Mouse (Mus musculus): Measurements from ENCODE around the gene Sipa1l2.

Sipa1l2 gene

DNA sequence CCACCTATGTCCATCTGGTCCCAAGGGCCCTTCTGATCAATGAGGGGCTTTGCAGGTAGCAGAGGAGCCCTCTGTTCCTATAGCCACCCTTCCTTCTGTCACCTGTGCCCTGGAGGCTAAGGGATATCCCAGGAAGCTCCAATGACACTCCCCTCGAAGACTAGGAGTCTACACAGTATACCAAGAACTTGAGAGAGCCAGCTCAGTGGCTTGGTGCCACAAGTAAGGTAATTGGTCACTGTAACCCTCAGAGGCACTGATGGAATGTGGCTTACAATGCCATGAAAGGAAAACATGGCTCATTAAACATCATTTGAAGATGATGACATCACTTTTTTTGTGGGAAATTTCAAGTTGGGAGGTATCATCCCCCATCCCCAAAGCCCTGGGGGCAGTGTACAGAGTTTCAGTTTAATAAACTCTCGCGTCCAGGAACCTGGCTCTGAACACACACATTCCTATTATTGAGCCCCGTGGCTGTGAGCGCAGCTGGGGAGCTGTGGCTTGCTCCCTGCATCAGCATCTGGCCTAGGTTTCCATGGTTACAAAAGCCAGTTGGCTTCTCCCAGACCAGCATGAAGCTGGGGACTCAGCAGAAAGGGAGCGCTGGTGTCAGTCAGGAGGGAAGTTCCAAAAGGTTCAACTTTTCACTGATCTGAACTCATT lies 104.3 kb downstream of the Sipa1l2 start:
- no peak for DNase-seq (ENCODE audit: low spot score in 2 of 2)

DNA sequence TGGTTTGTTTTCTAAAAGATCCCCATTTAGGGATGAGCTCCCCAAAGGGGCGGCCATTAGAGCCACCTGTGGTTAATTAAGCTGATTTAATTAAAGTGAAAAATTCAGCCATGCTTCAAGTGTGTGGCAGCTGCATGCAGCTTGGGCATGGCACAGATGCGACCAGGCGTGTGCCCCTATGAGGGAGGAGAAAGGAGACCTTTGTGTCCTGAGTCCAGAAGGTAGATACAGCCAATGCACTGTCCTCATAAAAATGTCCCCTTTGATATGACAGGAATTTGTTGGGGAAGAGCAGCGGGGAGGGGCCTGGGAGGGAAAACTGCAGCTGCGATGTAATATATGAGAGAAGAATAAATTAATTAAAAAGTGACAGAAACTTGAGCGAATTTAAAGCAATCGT lies 106.7 kb downstream of the Sipa1l2 start:
- DNase-seq (ENCODE audit: low spot score in 2 of 2) = no peak

DNA sequence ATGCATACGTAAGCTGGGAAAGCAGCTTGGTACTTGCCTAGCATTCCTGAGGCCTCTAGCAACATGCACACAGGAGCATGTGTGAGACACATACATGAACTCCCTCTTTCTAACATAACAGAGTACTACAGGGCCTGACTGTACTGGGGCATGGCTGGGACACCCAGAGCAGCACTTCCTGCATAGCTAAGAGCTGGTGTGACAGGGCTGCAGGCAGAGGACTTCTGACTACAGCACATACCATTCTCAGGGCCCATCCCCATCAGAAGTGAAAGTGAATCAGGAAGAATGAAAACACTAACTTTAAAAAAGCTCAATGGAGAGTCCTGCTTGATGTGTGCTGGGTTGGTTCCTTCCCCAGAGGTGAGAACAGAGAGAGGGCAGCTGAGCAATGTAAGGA lies 108.1 kb downstream of the Sipa1l2 start:
- DNase-seq (ENCODE audit: low spot score in 2 of 2) = peak in 1 of 2 experiments; percentile 44

DNA sequence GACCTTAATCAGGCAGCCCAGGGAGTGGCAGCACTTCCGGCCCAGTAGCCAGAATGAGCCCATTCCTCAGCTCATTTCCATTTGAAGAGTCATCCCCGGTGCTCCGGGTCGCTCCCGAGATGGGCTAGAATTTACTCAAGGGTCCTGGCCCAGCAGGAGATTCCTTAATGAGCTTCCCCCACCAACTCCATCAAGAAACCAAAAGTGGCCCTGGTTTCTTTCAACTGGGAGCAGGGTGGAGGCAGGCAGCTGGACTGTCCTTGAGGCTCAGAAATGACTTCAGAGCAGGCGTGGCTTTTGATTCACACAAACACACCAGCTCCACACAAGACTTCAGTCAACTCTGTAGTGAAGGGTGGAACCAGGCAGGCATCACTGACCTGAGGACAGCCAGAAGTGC lies 109.0 kb downstream of the Sipa1l2 start:
- no peak for DNase-seq (ENCODE audit: low spot score in 2 of 2)

DNA sequence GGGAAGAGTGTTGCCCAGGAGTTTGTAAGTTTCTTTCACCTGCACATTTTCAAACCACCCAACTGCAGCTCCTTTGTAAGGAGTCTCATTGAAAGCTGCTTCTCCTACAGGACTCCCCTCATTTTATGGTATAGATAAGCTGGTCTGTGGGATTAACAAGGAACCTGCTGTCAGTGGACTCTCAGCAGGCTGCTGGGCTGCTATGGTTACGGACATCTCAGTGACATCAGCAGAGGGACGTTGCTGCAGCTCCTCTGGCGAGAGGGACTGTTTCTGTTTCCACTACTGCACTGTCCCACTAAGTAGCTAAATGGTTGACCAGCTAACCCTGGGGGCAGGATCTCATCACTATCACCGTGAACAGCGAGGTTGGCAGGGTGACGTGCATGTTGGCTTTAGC lies 120.6 kb downstream of the Sipa1l2 start:
- DNase-seq (ENCODE audit: low spot score in 2 of 2) = no peak

DNA sequence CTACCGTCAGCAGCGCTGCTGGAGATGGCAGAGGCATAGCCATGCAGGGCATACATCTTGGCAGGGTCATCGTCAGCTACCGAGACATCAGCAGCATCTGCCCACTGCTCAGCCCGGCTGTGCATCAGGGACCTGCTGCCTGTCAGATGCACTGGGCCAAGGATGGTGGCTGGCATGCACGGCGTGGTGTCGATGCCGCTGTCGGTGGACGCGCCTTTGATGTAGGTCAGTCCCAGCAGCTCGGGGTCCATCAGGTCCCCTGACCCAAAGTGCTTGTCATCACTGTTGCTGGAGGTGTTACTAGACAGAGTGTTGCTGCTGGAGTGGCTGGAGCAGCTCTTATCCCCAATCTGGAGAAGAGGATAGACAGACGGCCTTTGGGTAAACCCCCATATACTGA lies 122.1 kb downstream of the Sipa1l2 start:
- DNase-seq (ENCODE audit: low spot score in 2 of 2) = no peak

DNA sequence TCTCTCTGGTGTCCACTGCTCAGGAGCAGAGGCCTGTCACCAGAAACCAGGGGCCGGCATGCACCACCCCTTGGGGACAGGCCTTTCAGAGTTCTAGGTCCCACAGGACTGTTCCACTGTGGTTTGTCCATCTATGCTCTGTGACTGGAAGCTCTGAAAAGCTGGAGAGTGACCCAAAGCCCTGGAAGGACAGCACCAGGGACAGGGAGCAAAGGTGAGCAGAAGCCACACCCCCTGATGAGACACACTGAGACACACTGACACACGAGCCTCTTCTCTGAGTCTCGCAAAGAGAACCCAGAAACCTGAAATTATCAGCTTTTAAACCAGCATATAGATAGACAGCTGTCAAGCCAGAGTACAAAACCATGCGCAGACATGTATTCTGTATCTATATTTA lies 123.4 kb downstream of the Sipa1l2 start:
- no peak for DNase-seq (ENCODE audit: low spot score in 2 of 2)

DNA sequence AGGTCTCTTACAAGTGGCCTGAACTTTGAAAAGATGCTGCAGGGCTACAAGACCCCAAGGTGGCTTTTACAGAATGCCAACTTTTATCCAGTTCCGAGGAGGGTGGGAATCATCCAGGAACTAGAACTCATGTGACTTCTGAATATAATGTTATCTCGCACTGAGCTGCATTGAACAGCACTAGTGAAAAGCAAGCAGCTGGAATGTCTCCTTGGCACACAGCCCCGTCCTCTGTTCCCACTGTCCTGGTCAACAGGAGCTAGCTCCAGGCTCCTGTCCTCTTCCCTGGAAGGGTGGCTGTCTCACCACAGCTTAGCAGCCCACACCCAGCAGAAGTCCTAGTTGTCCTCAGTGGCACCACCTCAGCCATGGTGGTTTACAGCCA lies 124.4 kb downstream of the Sipa1l2 start:
- no peak for DNase-seq (ENCODE audit: low spot score in 2 of 2)

DNA sequence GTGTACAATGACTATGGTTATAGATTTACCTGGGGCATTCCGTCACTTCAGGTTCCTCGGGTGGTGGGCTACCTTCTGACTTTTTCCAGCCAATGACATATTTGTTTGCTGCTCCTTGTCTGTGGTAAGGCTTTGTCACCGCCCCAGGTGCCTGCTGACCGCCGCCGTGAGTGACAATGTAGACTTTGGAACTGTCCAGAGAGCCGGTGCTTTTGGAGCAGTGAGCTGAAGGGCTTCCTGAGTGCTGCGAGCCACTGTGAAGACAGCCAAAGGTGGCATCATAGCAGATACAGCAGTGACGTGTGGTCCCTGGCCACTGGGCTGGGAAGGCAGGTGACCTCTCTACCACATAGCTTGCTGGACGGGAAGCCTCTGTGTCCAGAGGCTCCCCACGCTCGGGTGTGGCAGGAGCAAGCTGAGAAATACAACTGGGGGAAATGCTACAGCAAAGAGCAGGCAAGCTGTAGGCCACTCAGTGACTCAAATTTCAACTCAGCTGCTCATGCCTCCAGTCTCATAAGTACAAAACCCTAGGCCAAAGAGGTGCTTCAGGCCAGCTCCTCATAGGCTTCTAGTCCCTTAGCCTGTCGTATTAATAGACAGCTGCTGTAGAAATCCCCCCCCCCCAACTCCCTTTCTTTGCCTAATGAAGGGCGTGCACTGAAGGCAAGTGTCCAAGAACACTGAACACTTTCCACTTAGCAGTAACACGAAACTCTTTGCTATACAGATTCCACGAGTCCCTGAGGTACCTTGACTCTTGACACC lies 125.0 kb downstream of the Sipa1l2 start:
- DNase-seq (ENCODE audit: low spot score in 2 of 2) = no peak

DNA sequence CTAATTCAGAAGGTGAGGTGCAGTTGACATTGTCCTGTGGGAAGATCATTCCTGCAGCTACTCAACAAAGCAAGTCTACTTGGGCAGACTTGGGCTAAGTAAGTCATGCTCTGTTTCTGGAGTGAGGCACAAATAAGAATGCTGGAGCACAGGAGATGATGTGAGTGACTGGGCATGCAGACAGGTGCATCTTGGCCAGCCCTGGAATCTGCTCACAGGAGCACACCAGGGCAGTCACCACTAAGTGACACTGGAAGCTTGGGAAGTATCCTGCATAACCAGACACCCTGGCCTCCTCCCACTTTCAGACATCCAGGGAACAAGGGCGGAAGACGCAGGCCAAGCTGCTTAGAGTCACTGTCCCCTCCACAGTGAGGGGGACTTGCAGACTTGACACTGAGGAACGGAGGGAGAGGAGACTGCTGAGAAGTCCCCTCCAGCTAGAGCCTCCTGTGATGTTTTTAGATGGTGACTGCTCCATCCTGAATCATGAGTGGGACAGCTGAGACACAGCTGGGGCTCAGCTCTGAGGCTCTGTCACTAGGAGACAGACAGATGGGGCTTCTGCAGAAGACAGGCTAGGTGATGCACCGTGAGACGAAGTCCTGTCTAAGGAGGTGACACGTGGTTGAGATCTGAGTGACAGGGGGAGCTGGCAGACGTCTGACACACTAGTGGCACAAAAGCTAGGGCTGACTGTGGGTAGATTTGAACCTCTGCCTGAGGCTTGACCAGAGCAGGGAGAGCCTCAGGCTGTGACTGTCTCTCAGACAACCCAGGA lies 134.1 kb downstream of the Sipa1l2 start:
- no peak for DNase-seq (ENCODE audit: low spot score in 2 of 2)

DNA sequence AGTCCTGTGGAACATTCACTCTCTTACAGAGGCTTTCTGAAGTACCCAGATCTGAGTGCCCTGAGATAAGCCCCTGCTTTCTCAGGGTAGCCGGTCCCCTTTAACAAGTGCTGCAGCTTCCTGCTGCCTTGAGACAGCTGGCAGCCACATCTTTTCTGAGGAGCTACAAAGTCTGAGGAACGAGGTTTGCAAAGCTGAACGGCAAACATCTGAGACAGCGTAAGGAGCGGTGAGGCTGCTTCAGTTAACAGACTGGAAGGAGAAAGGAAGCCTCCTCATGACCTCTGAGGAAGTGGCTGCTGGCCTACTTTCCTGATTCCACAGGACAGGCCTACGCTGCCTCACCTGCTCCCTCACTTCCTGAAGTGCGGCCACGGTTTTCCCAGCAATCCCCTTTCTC lies 135.5 kb downstream of the Sipa1l2 start:
- no peak for DNase-seq (ENCODE audit: low spot score in 2 of 2)

DNA sequence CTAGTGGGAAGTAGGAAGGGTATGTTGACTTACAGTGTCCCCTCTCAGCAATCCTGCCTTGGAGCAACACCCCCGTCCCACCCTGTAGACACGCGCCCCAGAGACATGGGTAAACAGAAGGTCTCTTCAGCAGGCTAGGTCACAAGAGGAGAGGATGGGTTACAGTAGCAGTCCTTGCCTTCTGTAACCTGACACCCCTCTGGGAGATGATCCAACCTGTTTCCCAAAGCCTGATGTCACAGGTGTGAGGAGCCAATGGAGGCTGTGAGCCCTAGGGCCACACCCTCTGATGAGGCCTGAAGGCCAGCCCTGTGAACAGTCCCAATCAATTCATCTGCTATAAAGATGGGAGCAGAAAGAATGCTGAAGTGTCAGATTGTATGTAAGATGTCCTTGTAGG lies 138.3 kb downstream of the Sipa1l2 start:
- no peak for DNase-seq (ENCODE audit: low spot score in 2 of 2)

DNA sequence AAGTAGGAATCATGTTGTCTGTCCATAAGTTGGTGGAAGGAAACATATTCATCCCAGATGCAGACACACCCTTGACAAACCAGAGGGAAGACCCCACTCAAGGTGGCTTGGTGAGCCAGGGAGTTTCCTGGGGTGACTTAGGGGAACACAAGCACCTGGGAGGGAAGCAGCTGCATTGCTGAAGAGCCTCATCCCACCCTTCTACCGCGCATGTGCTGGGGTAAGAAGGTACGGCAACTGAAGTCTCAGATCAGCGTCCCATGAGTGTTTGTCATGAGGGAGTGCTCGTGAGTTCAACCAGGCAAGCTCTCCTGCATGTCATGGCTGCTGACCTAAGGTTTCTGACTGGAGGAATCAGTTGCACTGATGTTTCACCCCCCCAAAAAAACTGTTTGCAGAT lies 138.8 kb downstream of the Sipa1l2 start:
- DNase-seq (ENCODE audit: low spot score in 2 of 2) = no peak

DNA sequence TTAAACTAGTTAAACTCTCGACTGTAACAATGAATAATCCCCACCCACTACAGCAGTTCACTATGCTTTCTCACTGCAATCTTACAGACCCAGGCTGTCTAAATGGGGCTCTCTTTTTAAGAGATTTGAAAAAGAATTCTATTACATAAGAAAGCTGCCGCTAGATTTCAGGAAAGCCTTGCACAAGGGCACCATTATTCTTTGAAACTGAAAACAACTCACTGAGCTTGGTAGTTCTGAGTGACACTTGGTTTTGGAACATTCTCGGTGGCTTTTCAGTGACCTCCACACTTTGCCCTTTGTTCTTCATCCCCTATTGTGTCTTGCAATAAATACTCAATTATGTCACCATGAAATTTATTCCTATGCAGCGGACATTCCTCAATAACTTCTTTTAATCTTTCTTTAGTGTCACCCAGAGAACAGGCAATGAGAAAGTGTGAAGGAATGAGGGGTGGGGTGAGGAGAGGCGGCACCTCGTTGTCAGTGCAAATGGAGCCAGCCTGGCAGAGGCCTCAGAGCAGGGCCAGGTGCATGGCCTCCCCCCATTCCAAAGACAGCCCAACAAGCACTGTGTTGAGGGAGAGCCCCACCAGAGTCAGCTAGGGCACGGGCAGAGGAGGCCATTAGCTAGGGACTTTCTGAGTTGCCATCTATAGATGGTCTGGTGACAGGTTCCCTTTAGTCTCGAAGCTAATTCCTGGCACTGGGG lies 140.5 kb downstream of the Sipa1l2 start:
- DNase-seq (ENCODE audit: low spot score in 2 of 2) = no peak

DNA sequence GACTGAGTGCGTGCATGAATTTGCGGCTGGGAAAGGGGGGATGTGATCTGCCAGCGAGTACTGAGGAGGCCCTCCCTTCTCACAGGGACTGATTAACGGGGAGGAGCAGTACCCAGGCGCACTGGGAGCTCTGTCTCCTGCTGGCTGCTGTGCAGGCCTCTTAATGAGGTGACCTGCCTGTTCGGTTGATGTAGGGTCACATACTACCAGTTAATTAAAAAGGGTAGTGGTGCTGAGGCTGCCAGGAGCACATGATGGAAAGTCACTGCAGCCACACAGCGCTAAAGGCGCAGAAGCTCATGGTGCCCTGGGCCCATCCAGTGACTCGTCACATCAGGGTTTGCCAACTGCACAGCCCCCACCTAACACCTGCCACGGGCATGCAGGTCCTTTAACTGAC lies 145.7 kb downstream of the Sipa1l2 start:
- DNase-seq (ENCODE audit: low spot score in 2 of 2) = no peak

DNA sequence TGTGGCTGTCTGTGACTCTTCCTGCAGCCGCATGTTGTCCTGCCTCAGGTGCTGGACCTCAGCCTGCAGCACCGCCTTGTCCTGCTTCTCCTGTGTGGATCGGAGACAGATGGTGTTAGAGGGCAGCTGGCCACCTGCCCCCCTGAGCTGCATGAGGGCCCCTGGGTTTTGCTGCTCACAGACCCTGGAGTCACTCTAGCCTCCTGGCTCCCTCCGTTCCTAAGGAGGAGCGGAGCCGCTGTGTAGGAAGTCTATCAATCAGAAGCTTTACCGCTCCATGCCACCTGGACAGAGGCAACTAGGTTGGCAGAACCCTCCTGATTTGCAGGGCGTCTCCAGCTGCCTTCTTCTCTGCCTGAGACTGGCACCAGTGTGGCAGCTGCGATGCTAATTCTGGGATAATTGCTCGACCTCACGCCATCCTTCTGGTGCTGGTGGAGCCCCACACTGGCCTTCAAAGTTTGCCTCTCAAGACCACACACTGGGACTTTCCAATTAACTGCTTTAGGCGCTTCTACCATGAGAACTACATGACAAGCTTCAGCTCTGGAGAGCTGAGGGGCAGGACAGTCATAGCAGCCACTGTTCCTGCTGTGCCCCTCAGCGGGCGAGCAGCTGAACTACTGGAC lies 150.3 kb downstream of the Sipa1l2 start:
- DNase-seq (ENCODE audit: low spot score in 2 of 2) = no peak

DNA sequence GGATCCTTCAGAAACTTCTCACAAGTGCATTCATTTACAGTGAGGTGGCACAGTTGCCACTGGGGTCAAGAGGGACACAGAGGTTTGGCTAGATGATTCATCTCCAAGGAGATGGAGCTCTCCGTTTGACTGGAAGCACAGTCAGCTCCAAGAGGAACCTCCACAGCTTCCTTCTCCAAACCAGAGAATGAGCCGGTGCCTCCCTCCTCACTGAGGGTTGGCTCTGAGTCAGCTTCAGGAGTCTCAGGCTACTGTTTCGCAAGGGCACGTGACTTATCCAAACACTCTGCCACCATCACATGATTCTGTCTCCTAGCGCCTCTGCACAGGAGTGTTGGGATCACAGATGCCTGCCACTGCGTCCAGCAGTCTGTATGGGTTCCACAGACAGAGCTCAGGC lies 153.5 kb downstream of the Sipa1l2 start:
- DNase-seq (ENCODE audit: low spot score in 2 of 2) = no peak

DNA sequence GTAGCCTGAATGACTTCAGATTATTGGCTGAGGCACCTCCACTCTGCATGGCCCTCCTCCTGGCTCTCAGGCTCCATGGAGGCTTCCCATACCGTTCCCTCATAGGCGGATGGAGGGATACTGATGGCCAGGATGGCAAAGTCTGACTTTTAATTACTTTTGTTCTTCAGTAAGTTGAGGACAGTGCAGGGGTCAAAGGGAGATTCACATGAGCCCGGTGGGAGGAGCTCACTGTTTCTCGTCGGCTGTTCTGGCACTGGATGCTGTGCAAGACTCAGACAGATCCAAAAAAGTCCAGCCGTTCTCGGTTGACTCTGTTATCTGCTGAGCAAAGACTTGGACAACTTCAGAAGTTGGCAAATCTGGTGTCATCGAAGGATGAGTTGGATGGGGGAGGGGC lies 155.0 kb downstream of the Sipa1l2 start:
- DNase-seq (ENCODE audit: low spot score in 2 of 2) = no peak

DNA sequence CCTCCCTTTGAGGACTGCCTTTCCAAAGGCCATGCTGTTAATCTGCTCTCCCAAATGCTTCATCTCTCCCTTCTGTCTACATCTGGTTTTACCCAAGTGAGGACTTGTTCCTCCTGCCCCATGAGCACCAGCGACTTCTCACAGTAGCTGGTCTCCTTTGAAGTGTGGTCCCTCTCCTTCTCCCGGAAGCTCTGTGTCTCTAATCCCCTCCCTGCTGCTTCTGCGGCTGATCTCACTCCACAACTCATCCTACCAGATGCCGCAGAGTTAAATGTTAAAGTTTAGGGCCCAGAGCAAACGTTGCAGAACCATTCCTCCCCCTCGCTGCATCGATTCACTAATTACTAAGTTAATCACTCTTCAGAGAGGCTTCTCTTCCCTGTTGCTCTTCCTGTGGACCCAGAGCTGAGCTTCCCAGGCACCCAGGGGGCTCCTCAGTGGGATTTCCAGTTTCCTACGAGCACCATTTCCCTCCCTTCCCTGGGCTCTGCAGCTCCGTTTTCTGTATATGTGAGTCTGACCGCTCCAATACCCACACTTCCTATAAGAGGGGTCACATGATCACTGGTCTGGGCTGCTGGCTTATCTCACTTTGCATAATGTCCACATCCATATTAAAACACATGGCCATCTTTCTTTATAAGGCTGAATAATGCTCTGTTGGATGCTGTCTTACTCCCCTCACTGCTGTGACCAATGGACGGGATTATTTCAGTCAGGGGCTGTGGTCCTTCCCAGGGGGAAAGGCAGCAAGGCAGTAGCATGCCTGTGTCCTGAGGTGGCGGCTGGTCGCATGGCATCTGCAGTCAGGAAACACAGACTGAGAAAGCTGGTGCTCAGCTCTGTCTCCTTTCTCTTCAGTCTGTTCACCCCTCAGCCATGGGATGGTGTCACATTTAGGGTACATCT lies 156.4 kb downstream of the Sipa1l2 start:
- DNase-seq (ENCODE audit: low spot score in 2 of 2) = no peak

DNA sequence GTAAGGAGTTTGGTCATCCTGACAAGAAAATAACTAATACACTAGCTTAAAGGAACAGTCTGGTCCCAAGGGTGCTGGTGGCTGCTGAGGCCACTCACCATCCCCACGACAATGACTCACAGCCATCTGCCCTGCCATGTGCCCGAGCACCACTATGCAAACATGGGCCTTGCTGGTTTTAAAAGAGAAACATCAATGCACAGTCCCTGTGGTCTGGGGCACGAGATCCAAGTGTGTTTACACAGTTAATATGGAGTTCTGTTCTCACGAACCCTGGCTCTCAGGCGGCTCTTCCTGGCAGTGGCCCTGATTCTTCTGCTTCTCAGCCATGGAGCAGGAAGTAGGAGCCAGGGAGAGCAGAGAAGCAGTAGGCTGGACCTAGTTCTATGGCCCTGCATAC lies 159.0 kb downstream of the Sipa1l2 start:
- no peak for DNase-seq (ENCODE audit: low spot score in 2 of 2)

DNA sequence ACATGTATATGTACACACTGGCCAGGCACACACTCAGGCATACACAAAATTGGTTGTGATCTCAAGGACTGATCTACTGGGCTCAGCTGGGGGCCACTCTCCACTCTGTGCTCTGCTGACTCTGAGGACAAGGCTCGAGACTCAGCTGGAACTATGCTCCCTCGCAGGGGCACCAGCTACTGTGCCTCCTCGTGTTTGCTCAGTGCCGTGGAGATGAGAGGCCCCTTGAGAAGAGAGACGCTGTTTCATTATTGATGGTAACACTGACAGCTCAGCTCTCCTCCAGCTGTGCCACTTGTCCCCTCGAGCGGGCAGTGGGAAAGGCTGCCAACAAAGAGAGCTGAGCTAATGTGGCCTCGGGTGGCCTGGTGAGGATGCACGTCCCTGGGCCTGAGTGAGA lies 161.9 kb downstream of the Sipa1l2 start:
- DNase-seq (ENCODE audit: low spot score in 2 of 2) = no peak
